Mouse (Mus musculus) CH12.LX (cell line): Measurements from ENCODE around the gene Id2. TPM values are rescaled to one million over a fixed set of nuclear protein-coding genes. Genes with fewer than 3 reads are reported as not detected.
A peak's percentile ranks its signal among the peaks of the same experiment; 100 is the strongest.

Experiments used
- DNase-seq: peaks from one replicate; pipeline ENCODE4 v3.0.0-alpha.2; 2013; ENCODE audit errors: extremely low read depth
- H3K27ac ChIP-seq: 2 replicates; pipeline ENCODE4 v1.5.1; 2012; ENCODE audit warnings: low read depth, mild to moderate bottlenecking, control low read depth, moderate library complexity; ENCODE audit not compliant: insufficient read depth
- H3K27me3 ChIP-seq: replicated peaks from 2 replicates; pipeline ENCODE3; 2012; ENCODE audit warnings: inconsistent platforms
- H3K36me3 ChIP-seq, 2 experiments: replicated peaks in 1 of 2; 2 replicates each; pipeline versions ENCODE3 to v1.6.1; 2012; ENCODE audit warnings: inconsistent platforms in 1 of 2, low read length in 1 of 2, mild to moderate bottlenecking in 1 of 2, mixed read lengths in 1 of 2, moderate library complexity in 1 of 2; ENCODE audit not compliant: control insufficient read depth in 1 of 2, insufficient read depth in 1 of 2
- H3K4me1 ChIP-seq, 2 experiments: 2 replicates each; pipeline ENCODE4 v1.6.1; 2012; ENCODE audit warnings: inconsistent platforms in 1 of 2, moderate library complexity in 1 of 2; ENCODE audit not compliant: insufficient read depth in 2 of 2, control insufficient read depth in 1 of 2
- H3K4me2 ChIP-seq: 2 replicates; pipeline ENCODE4 v1.6.1; 2012; ENCODE audit warnings: low read depth, mild to moderate bottlenecking, control low read depth; ENCODE audit not compliant: poor library complexity, insufficient read depth, severe bottlenecking
- H3K4me3 ChIP-seq, 3 experiments: fragments of 150-350 bp in 1 of 3; sonication (generic) in 1 of 3; replicated peaks in 1 of 3; 2 replicates each; pipeline versions ENCODE3 to v1.5.1; 2011 to 2012; ENCODE audit warnings: low read depth in 2 of 3, low read length in 2 of 3, mild to moderate bottlenecking in 2 of 3, moderate library complexity in 2 of 3, control low read depth in 1 of 3, improper control_type of control experiment in 1 of 3, inconsistent platforms in 1 of 3, mixed read lengths in 1 of 3; ENCODE audit not compliant: poor library complexity in 1 of 3
- H3K79me2 ChIP-seq: replicated peaks from 2 replicates; pipeline ENCODE4 v1.6.1; 2012; ENCODE audit warnings: mild to moderate bottlenecking, moderate library complexity; ENCODE audit not compliant: control insufficient read depth, poor library complexity, insufficient read depth, severe bottlenecking; ENCODE audit errors: extremely low read depth
- H3K9ac ChIP-seq: 2 replicates; pipeline ENCODE4 v1.6.1; 2012; ENCODE audit warnings: low read depth, mild to moderate bottlenecking, control low read depth, moderate library complexity; ENCODE audit not compliant: insufficient read depth
- H3K9me3 ChIP-seq: replicated peaks from 2 replicates; pipeline ENCODE3; 2012; ENCODE audit warnings: low read length, inconsistent platforms, mixed read lengths
- CHD1 ChIP-seq: IDR thresholded peaks from 2 replicates; pipeline ENCODE4 v1.6.1; 2012; ENCODE audit warnings: low read depth, low read length, improper control_type of control experiment, inconsistent platforms
- CHD2 ChIP-seq: IDR thresholded peaks from 2 replicates; pipeline ENCODE4 v1.6.1; 2011; ENCODE audit warnings: low read length, improper control_type of control experiment
- EP300 ChIP-seq: IDR thresholded peaks from 2 replicates; pipeline ENCODE4 v1.6.1; 2011; ENCODE audit warnings: low read length, improper control_type of control experiment
- ETS1 ChIP-seq: conservative IDR thresholded peaks from 2 replicates; pipeline ENCODE4 v1.6.1; 2012; ENCODE audit warnings: low read depth, mild to moderate bottlenecking, inconsistent platforms, low read length, improper control_type of control experiment, moderate library complexity
- GABPA ChIP-seq: IDR thresholded peaks from 2 replicates; pipeline ENCODE4 v1.6.1; 2012; ENCODE audit warnings: low read depth, low read length, improper control_type of control experiment, inconsistent platforms; ENCODE audit not compliant: insufficient replicate concordance
- HCFC1 ChIP-seq: IDR thresholded peaks from 2 replicates; pipeline ENCODE4 v1.6.1; 2012; ENCODE audit warnings: low read depth, mild to moderate bottlenecking, inconsistent platforms, low read length, improper control_type of control experiment
- IRF4 ChIP-seq: IDR thresholded peaks from 2 replicates; pipeline ENCODE4 v1.6.1; 2014; ENCODE audit warnings: low read depth, mild to moderate bottlenecking, inconsistent platforms, low read length, improper control_type of control experiment
- JUND ChIP-seq: conservative IDR thresholded peaks from 2 replicates; pipeline ENCODE4 v1.6.1; 2011; ENCODE audit warnings: low read depth, low read length, improper control_type of control experiment
- KAT2A ChIP-seq: IDR thresholded peaks from 2 replicates; pipeline ENCODE4 v1.6.1; 2012; ENCODE audit warnings: low read length, improper control_type of control experiment, inconsistent platforms; ENCODE audit not compliant: insufficient replicate concordance
- MAZ ChIP-seq: IDR thresholded peaks from 2 replicates; pipeline ENCODE4 v1.6.1; 2012; ENCODE audit warnings: low read depth, mild to moderate bottlenecking, inconsistent platforms, low read length, improper control_type of control experiment, moderate library complexity
- MXI1 ChIP-seq: IDR thresholded peaks from 2 replicates; pipeline ENCODE4 v1.6.1; 2011; ENCODE audit warnings: mild to moderate bottlenecking, low read depth, low read length, improper control_type of control experiment
- MYC ChIP-seq: IDR thresholded peaks from 2 replicates; pipeline ENCODE4 v1.6.1; 2011; ENCODE audit warnings: low read depth, mild to moderate bottlenecking, improper control_type of control experiment, low read length
- NRF1 ChIP-seq: IDR thresholded peaks from 2 replicates; pipeline ENCODE4 v1.6.1; 2014; ENCODE audit warnings: low read depth, mild to moderate bottlenecking, inconsistent platforms, low read length, improper control_type of control experiment, moderate library complexity
- POLR2A ChIP-seq: IDR thresholded peaks from 2 replicates; pipeline ENCODE4 v1.6.1; 2011; ENCODE audit warnings: low read depth, mild to moderate bottlenecking, improper control_type of control experiment, low read length
- POLR2AphosphoS2 ChIP-seq: IDR thresholded peaks from 2 replicates; pipeline ENCODE4 v1.6.1; 2011; ENCODE audit warnings: low read depth, low read length, improper control_type of control experiment
- RAD21 ChIP-seq: IDR thresholded peaks from 2 replicates; pipeline ENCODE4 v1.6.1; 2011; ENCODE audit warnings: low read depth, mild to moderate bottlenecking, low read length, improper control_type of control experiment, moderate library complexity
- RCOR1 ChIP-seq: conservative IDR thresholded peaks from 2 replicates; pipeline ENCODE4 v1.6.1; 2012; ENCODE audit warnings: low read depth, mild to moderate bottlenecking, inconsistent platforms, low read length, improper control_type of control experiment
- SIN3A ChIP-seq: IDR thresholded peaks from 2 replicates; pipeline ENCODE4 v1.6.1; 2012; ENCODE audit warnings: low read length, improper control_type of control experiment, inconsistent platforms
- SMC3 ChIP-seq: IDR thresholded peaks from 2 replicates; pipeline ENCODE4 v1.6.1; 2011; ENCODE audit warnings: low read depth, low read length, improper control_type of control experiment
- TCF12 ChIP-seq: IDR thresholded peaks from 2 replicates; pipeline ENCODE4 v1.6.1; 2014; ENCODE audit warnings: low read depth, mild to moderate bottlenecking, inconsistent platforms, low read length, improper control_type of control experiment
- UBTF ChIP-seq: IDR thresholded peaks from 2 replicates; pipeline ENCODE4 v1.6.1; 2012; ENCODE audit warnings: low read depth, mild to moderate bottlenecking, inconsistent platforms, low read length, improper control_type of control experiment, moderate library complexity
- USF1 ChIP-seq: IDR thresholded peaks from 2 replicates; pipeline ENCODE4 v1.6.1; 2014; ENCODE audit warnings: low read depth, mild to moderate bottlenecking, inconsistent platforms, low read length, improper control_type of control experiment
- USF2 ChIP-seq: conservative IDR thresholded peaks from 2 replicates; pipeline ENCODE4 v1.6.1; 2011; ENCODE audit warnings: low read depth, low read length, improper control_type of control experiment
- ZNF384 ChIP-seq: IDR thresholded peaks from 2 replicates; pipeline ENCODE4 v1.6.1; 2012; ENCODE audit warnings: low read depth, low read length, improper control_type of control experiment, inconsistent platforms
- dilution Hi-C: fragments of 300-500 bp; cut with MboI; formaldehyde crosslinking; loops from 2 replicates; pipeline ENCODE4 v1.14.3; 2020; ENCODE audit warnings: low sequenced_read_pairs; ENCODE audit not compliant: extremely low pct_unique_long_range_greater_than_20kb, extremely low pct_ligation_motif_present
- in situ Hi-C: fragments of 300-500 bp; cut with MboI; formaldehyde crosslinking; loops from 3 replicates; pipeline ENCODE4 v1.14.3; 2019; ENCODE audit warnings: low sequenced_read_pairs, low pct_ligation_motif_present, low pct_unique_long_range_greater_than_20kb, mixed read lengths
- polyA plus RNA-seq: library from polyadenylated mRNA; unstranded; fragments of >175 nt; gene quantifications from 2 replicates; pipeline ENCODE4 v1.2.1, GENCODE M21; 2012; ENCODE audit warnings: low read depth; ENCODE audit not compliant: insufficient read length
- total RNA-seq, 2 experiments: library from RNA; depleted of rRNA; stranded (reverse); fragments of 300-350 nt in 1 of 2; fragments of >200 nt in 1 of 2; gene quantifications; 2 replicates each; pipeline ENCODE4 v1.2.3; 2012 to 2014

Gene Id2
- total and polyA plus RNA-seq, 3 experiments = 12.4 to 42.9 (median 14.2) TPM

DNA sequence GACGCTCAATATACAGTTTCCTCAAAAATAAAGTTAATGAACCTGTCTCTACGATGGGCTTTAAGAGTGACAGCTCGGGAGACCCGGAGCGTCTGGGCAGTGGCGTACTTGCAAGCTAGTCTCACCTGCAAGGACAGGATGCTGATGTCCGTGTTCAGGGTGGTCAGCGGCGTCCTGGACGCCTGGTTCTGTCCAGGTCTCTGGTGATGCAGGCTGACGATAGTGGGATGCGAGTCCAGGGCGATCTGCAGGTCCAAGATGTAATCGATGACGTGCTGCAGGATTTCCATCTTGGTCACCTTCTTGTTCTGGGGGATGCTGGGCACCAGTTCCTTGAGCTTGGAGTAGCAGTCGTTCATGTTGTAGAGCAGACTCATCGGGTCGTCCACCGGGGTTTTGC lies 1.4 kb downstream of the Id2 start:
- Histone ChIP-seq H3K4me2 (peak overlapping the region; percentile 64), H3K4me1 (peaks cover 15 to 40% of the 10 kb centered on the region in 2 experiments), H3K9me3 (peaks cover under 1% of the 10 kb centered on the region), H3K9ac (peak overlapping the region; percentile 46; the same call in 1 of the 2 replicates), H3K27ac (no peak overlapping the region), H3K27me3 (peaks cover 27% of the 10 kb centered on the region), H3K79me2 (no peaks in the 10 kb centered on the region), H3K36me3 (no peaks in the 10 kb centered on the region), H3K4me3 (peak overlapping the region; percentile 63 to 90 (median 74))
- TF ChIP-seq MXI1 (no peak), POLR2AphosphoS2 (no peak), POLR2A (no peak), SIN3A (peak; percentile 1; the same call in 1 of the 2 replicates), KAT2A (no peak)
- dilution Hi-C loops (no loop called here), in situ Hi-C loops (loop anchor here (10.0 to 25.0 kb wide), 5 partner anchors 319 to 1192 kb away; no protein-coding TSS in a partner anchor)
- DNase-seq = no peak

DNA sequence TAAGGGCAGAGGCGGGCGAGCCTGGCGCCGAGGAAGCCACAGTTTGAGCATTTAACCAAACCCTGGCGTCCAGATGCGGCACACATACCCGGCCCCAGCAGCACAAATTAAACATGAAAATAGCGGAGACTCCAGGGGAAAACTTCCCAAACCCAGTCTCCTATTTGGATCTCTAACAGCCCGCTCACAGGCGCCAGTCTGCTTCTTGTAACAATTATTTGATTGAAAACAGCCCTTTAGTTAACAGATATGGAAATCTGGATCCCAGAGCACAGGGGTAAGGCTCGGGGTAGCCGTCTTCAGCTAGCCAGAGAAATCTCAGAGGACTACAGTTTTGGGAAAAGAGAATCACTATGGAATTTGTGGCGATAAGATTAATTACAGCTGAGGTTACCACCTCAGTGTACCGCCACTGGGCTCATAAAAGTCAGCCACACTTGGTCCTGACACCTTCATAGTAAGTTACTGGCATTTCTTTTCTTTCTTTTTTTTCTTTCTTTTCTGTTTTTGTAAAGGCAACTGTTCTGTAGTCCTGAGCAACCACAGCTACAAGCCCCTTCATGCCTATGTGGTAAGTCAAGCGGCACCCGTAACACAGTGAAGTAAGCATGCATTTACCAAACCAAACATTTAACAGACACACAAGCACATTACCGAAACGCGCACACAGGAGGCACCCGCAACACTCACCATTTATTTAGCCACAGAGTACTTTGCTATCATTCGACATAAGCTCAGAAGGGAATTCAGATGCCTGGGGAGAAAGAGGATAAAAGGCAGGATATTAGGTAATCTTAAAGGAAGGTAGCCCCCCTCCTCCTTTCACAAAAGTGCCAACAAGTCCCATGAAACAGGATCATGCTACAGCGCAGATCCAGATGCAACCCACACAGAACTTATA lies 2.1 kb downstream of the Id2 start:
- Histone ChIP-seq H3K4me2 (peak overlapping the region; percentile 64), H3K27me3 (peaks cover 26% of the 10 kb centered on the region), H3K79me2 (no peaks in the 10 kb centered on the region), H3K9me3 (no peaks in the 10 kb centered on the region), H3K9ac (peak overlapping the region; percentile 46; the same call in 1 of the 2 replicates), H3K36me3 (no peaks in the 10 kb centered on the region), H3K4me3 (peak overlapping the region; percentile 63 to 90 (median 74)), H3K4me1 (peaks cover 15 to 40% of the 10 kb centered on the region in 2 experiments), H3K27ac (no peak overlapping the region)
- DNase-seq = peak; percentile 26
- in situ Hi-C loops = loop anchor here (5.0 to 25.0 kb wide), 6 partner anchors 112 to 1192 kb away; no protein-coding TSS in a partner anchor
- dilution Hi-C loops = no loop called here
- TF ChIP-seq CHD2 (no peak), POLR2A (no peak), CHD1 (peak; percentile 51; the same call in 1 of the 2 replicates), NRF1 (no peak), RAD21 (no peak; the same call in none of the 2 replicates), JUND (no peak), SMC3 (peak; percentile 28; the same call in 1 of the 2 replicates), USF2 (no peak), SIN3A (peak; percentile 37; the same call in 1 of the 2 replicates), TCF12 (no peak), MYC (no peak), EP300 (no peak), HCFC1 (no peak), ETS1 (no peak), MXI1 (no peak; the same call in 1 of the 2 replicates), MAZ (no peak), USF1 (no peak), GABPA (no peak), IRF4 (peak; percentile 2; the same call in 1 of the 2 replicates), ZNF384 (0 out of 2 replicates have a peak, but pooled peaks have one; percentile 37), RCOR1 (no peak), KAT2A (no peak), UBTF (no peak)
